Mouse (Mus musculus): Measurements from ENCODE around the gene Hdac4.

DNA sequence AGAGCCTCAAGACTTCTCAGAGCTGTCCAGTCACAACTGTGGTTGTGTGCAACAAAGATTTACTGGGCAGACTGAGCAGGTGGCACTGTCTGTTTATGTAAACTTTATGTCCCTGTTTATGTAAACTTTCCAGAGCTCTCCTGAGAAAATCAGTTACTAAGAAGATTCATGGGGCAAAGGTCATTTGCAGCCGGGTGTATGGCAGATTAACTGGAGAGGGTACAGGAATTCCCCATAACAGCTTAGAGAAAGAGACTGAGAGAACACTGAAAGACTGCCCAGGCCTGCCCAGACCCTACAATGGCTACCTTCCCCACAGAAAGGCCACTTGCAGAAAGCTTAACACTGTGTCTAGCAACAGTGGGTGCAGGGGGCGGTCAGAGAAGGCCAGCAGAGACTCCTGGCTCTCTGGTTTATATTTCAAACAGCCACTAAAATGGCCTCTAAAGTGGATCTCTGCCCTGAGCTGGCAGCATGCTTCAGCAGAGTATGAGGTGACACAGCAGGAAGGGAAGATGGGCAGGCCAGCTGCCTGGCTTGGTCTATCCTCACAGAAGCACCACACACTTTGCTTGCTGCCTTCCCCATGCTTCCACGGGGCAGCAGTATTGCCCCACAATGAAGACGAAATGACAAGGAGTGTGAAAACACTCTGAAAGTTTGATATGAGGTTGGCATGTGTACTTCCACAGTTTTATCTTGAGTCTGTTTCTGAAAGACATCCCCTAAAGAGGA is 179.4 kb downstream of the Hdac4 start:
- no peak for TF ChIP-seq POLR2A (IDR thresholded peaks at IDR 0.05; ENCODE audit: insufficient read length, low read depth)
- TF ChIP-seq USF1 (IDR thresholded peaks at IDR 0.05; ENCODE audit: low read depth) = no peak
- no peak for TF ChIP-seq TCF12 (IDR thresholded peaks at IDR 0.05; ENCODE audit: insufficient read depth, poor library complexity, severe bottlenecking)
- no peak for TF ChIP-seq POLR2AphosphoS2 (IDR thresholded peaks at IDR 0.05; ENCODE audit: insufficient read length, low read depth)
- TF ChIP-seq MAX (IDR thresholded peaks at IDR 0.05; ENCODE audit: low read depth) = no peak
- no peak for TF ChIP-seq CEBPB (IDR thresholded peaks at IDR 0.05; ENCODE audit: insufficient read depth, poor library complexity, severe bottlenecking)

Data from myocyte (in vitro differentiated cells).